Mouse (Mus musculus) urinary bladder, postnatal 4 days (tissue): ENCODE measurements at regions not wholly inside any gene's neighbourhood (a gene's known extent, or its start where the extent isn't known, plus 50 kb on each side); places are given as distances from the start of the nearest gene placed in this dataset.

Source experiments
- DNase-seq, 2 experiments: peaks; one replicate each; pipeline ENCODE4 v3.0.0; 2021 to 2022; ENCODE audit warnings: low spot score in 2 of 2

DNA sequence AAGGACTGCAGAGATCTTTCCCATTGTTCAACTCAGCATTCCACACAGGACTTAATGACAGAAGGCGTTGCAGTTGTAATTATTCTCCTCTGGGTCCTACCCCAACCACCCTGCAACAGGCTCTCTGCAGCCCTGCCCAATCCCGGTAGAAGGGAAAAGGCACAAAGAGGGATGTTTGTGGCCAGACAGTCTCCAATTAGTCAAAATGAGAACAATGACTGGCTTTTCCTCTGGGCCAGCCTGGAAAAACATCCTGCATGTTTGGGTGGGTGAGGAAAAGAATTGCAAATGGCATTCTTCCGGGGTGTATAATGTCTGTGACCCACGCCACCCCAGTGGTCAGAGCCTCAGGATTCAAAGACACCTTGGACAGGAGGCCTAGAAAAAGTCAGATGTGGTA is 168.8 kb upstream of the Spag17 start:
- DNase-seq, result no peak

DNA sequence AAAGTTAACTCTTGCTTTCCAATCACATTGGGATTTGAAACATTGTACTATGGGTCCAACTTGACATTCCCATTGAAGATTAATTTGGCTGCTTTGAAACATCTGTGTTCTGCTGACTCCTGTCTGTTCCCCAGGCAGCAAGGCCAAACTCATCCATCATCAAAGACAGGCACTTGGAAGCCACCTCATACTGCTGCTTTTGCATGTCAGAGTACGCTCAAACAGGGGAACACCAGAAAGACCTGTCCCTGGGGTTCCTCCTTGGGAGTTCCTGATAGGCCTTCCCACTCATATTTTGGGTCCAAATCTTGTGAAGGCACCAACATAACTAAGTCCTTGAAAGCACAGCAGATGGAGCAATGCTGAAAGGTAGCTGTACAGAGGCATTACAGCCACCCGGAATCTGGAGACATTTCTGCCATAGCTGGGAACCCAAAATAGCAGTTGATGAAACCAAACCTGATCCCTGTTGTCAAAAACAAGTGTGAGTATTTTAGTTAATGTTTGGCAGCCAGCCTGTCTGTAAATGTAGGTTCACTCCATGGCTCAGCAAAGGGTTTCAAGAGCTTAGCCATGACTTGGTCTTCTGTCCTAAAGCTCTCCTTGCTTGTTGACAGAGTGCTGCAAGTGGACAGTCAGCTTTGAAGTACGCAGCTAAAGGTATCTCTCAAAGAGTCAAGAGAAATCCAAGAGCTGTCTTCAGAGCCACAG is 147.0 kb upstream of the Spag17 start:
- no peak for DNase-seq

DNA sequence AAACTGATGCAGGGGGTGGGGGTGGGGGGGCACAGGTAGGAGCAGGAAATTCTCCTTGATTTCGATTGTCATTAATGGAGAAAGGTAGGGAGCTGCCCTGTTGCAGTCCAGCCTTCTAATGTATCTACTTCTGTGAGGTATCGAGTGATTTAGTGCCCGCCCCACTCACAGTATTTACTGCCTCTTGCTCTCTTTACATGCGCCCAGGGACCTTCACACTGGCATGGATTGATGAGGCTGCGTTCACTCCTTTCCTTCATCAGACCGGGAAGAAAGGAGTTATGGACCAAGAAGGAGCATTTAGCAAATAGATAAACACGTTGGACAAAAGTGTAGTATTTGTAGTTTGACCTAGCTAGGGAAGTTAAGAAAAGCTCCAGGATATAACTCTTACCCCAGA is 145.6 kb upstream of the Spag17 start:
- no peak for DNase-seq

- no peak for DNase-seq
Measured at GRCm38 (mm10) chr3:99741249-99742222, 143.7 kb upstream of the Spag17 start.

DNA sequence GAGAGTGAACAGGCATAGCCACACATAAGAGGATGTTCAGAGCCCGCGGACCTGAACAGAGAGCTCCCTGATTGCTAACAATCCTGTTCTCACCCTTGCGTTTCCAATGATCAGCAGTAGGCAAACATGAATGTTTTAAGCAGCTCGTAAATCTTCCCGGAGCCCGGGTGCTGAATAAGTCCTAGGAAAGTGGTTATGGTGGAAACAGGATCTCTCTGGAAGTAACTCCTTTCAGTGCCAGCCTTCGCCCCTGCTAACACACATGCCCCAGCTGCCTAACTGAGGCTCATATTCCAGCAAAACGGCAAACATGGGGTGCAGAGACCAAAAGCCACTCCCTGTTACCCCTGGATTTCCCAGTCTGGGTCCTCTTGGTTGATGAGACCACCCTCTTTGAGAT is 135.5 kb upstream of the Spag17 start:
- DNase-seq, result no peak

- DNase-seq, result no peak
Measured at GRCm38 (mm10) chr3:99778526-99778925, 106.7 kb upstream of the Spag17 start.

GRCm38 (mm10) chr3:99785955-99786529 is 99.2 kb upstream of the Spag17 start:
- no peak for DNase-seq

- no peak for DNase-seq
Measured at GRCm38 (mm10) chr3:99791316-99791715, 93.9 kb upstream of the Spag17 start.

DNA sequence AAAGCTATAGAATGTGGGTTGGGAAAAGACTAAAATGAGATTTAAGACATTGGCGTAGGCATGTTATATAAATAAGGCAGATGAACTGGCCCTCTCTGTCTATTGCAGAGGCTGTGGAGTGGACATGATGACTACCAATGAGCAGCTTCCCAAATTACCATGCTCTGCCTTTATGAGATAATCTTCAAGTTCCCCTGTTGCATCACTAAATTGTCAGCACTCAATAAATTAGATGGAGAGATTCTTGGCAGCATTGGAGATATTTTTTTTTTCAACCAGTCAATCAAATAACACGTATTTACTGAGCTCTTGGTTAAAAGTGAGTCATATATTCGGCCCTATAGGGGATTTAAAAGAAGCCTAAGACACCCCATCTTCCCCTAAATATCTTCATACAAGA is 91.6 kb upstream of the Spag17 start:
- DNase-seq, result no peak

DNA sequence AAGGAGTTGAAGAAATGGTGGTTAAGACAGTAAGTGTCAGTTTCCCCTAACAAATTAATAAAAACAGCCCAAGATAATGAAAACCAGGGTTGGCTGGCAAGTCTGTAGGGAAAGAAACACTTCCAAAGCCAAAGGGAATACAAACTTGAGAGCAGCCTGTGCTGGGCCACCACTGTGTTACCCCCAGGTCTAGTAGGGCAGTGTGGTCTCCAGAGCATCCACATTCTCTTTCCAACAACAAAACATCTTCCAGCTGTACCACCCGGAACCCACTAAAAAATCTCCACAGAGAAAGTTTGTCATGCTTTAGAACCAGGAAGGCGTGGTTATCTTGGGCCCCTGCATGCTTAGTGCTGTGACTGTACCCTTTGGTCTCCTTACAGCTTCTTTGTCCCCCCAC is 89.4 kb upstream of the Spag17 start:
- DNase-seq, result no peak

- DNase-seq, result no peak
Measured at GRCm38 (mm10) chr3:99797791-99798190, 87.4 kb upstream of the Spag17 start.

DNA sequence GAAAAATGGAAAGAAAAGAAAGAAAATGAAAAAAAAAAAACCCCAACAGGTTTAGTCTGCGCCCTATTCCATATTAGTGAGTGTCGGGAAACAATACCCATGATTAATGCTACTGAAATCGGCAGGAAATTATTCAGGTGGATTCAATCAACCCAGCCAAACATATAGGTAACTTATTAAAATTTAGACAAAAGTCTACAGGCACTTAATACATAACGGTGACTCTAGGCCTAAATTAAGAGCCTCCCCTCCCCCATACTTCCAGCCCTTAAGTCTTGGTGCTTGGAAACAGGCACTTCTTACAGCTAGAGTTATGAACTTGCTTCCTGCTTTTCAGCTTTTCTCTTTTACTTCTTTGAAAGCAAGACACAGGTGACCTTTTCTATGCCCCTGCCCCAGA is 74.7 kb upstream of the Spag17 start:
- DNase-seq, result no peak

DNA sequence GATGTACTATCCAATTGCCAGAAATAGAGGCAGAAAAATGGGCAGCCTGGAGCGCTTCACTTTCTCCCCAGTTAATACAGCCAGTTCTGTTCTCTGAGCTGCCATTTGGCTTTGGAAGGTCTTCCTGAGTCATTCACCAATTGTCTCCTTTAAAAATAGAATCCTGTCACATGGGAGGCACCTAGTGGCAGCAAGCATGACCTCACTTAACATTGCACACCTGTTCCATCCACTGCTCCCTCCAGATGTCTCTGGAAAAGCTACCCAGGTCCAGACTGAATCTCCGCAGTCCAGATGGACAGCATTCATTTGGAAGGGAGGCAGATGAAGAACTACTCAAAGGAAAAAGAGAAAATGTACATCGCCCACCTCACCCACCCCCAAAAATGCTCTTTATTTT is 73.9 kb upstream of the Spag17 start:
- DNase-seq, result no peak

DNA sequence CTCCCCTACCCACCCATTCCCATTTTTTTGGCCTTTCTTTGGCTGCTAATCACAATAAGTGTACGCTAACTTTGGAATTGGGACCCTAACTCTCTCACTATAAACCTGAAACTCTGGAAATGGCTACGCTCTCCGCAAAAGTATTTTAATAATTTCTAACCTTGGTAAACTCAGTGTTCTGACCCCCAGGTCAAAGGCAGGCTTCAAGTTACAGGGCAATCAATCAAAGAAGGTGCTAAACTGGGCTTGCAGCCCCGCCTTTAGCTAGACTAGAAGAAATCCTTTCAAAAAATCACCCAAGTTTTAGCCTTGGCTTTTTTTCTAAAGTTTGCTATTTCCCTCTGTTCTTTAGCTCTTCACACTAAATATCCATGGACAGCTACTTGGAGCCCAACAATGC is 72.4 kb upstream of the Spag17 start:
- no peak for DNase-seq

DNA sequence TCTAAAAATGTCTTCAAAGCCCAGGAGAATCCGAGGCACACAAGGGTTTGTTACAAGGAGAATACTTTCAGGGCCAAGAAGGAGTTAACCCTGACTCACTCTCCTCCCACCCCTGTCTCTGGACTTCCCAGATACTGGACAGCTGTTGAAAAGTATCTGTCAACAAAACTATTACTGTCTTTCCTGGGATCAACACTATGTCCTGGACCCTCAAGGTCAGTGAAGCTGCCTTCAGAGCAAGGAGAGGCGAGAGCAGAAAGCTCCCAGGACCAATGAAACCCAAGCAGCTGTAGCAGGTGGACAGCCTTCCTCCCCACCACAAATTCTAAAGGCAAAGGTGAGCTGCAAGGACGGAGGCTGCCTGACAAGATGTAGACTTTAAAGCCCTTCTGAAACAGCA is 70.1 kb upstream of the Spag17 start:
- DNase-seq, result no peak

DNA sequence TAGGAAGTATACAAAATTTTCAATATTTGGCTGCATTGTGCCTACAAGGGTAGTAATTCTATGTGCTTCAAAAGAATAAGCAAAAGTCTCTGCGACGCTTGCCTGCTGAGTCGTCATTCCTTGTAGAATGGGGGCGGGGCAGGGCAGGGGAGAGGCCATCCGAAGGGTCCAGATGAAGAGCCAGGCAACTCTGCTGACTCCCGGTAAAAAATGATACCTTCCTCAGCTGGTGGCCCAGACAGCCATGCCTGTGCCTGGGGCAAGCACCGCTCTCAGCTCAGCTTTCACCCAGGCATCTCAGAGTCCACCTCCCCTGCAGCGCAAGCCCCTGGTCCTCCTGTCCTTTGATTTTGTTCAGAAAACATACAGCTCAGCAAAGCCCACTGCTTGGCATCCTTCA is 67.2 kb upstream of the Spag17 start:
- DNase-seq, result no peak

- DNase-seq, result no peak
Measured at GRCm38 (mm10) chr3:99822735-99823134, 62.5 kb upstream of the Spag17 start.

- DNase-seq, result no peak
Measured at GRCm38 (mm10) chr3:99823256-99823655, 62.0 kb upstream of the Spag17 start.
